Mouse (Mus musculus): ENCODE measurements around the gene Rab13. TPM values are rescaled to one million over a fixed set of nuclear protein-coding genes. Genes with fewer than 3 reads are reported as not detected.

Rab13 gene
- polyA plus RNA-seq, 1 experiment from 2014 or later = 10.2 TPM

DNA sequence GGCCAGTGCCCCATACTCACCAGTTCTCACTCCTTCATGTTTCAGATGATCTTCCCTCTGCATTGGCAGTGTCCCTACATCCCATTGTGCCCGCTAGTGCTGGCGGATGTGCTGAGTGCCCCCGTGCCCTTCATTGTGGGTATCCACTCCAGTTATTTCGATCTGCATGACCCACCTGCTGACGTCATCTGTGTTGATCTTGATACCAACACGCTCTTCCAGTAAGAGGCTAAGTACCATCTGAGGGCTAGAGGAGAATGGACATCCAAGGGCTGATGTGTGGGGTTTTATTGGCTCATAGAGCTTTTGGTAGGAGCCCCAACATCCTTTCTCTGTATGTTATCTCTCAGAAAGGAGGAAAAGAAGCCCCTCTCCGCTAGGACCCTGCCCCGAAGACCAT, 57.3 kb downstream of the Rab13 start:
- ATAC-seq (replicated peaks; ENCODE audit: low FRiP score, low TSS enrichment, low read depth) = no peak
- H3K4me3 ChIP-seq (ENCODE audit: low read depth, low read length) = no peak overlapping the region
- DNase-seq (ENCODE audit: low spot score) = no peak
- no peaks in the 10 kb centered on the region for H3K9me3 ChIP-seq (ENCODE audit: control insufficient read depth, low read length)
- H3K4me1 ChIP-seq (replicated peaks; ENCODE audit: control insufficient read depth, insufficient read depth, low read length) = peaks cover 10% of the 10 kb centered on the region
- no peak overlapping the region for H3K4me2 ChIP-seq (ENCODE audit: low read length)
- 95% methylated on average over 8 of the region's 8 CpGs for WGBS
- no peak overlapping the region for H3K9ac ChIP-seq (ENCODE audit: low read length)
- peaks cover 42% of the 10 kb centered on the region for H3K36me3 ChIP-seq (ENCODE audit: control insufficient read depth, insufficient read depth, low read length)
- no peaks in the 10 kb centered on the region for H3K27me3 ChIP-seq (replicated peaks; ENCODE audit: control insufficient read depth, insufficient read depth, low read length)
- H3K27ac ChIP-seq (ENCODE audit: low read depth) = no peak overlapping the region

DNA sequence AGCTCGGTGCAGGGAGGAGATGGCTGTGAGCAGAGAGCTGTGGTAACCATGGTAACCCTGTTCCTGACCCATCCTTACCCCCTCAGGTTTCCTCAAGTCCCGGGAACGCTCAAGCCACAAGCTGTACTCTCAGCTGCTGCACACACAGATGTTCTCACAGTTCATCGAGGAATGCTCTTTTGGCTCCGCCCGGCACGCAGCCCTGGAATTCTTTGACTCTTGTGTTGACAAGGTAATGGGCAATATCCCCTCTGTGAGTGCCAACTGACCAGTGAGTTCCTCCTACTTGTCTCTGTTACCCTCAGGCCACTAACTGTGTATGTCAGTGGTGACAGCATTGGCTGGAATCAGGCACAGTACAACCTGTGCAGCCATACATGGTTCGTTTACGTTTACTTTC, 58.7 kb downstream of the Rab13 start:
- Histone ChIP-seq H3K4me3 (ENCODE audit: low read depth, low read length) (no peak overlapping the region), H3K9ac (ENCODE audit: low read length) (no peak overlapping the region), H3K27me3 (replicated peaks; ENCODE audit: control insufficient read depth, insufficient read depth, low read length) (no peaks in the 10 kb centered on the region), H3K4me1 (replicated peaks; ENCODE audit: control insufficient read depth, insufficient read depth, low read length) (no peaks in the 10 kb centered on the region; the same call in 1 of the 2 replicates), H3K9me3 (ENCODE audit: control insufficient read depth, low read length) (no peaks in the 10 kb centered on the region), H3K36me3 (ENCODE audit: control insufficient read depth, insufficient read depth, low read length) (peaks cover 49% of the 10 kb centered on the region), H3K4me2 (ENCODE audit: low read length) (no peak overlapping the region), H3K27ac (ENCODE audit: low read depth) (no peak overlapping the region)
- DNase-seq (ENCODE audit: low spot score) = no peak
- ATAC-seq (replicated peaks; ENCODE audit: low FRiP score, low TSS enrichment, low read depth) = no peak
- 60% methylated on average over 9 of the region's 9 CpGs for WGBS

DNA sequence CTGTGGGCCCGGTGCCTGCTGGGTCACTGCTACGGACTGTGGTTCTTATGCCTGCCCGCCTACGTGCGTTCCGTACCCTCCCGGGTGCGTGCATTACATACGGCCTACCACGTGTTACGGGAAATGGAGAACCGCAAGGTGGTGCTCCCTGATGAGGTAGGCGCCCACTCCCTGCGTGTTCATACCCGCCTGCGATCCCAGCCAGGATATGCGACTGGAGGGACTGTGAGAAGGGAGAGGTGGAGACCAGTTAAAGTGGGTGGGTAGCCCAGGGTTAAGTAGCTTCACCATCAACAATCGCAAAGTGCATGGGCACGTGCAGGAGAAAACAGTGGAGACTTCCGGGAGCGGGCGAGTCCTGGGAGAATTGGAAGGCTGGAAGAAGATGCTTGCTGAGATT, 60.4 kb downstream of the Rab13 start:
- no peak overlapping the region for H3K4me2 ChIP-seq (ENCODE audit: low read length)
- H3K4me1 ChIP-seq (replicated peaks; ENCODE audit: control insufficient read depth, insufficient read depth, low read length) = no peaks in the 10 kb centered on the region; the same call in 1 of the 2 replicates
- no peaks in the 10 kb centered on the region for H3K9me3 ChIP-seq (ENCODE audit: control insufficient read depth, low read length)
- no peak overlapping the region for H3K9ac ChIP-seq (ENCODE audit: low read length)
- H3K4me3 ChIP-seq (ENCODE audit: low read depth, low read length) = no peak overlapping the region
- H3K27me3 ChIP-seq (replicated peaks; ENCODE audit: control insufficient read depth, insufficient read depth, low read length) = no peaks in the 10 kb centered on the region
- ATAC-seq (replicated peaks; ENCODE audit: low FRiP score, low TSS enrichment, low read depth) (no peak), DNase-seq (ENCODE audit: low spot score) (no peak)
- H3K36me3 ChIP-seq (ENCODE audit: control insufficient read depth, insufficient read depth, low read length) = peaks cover 60% of the 10 kb centered on the region
- 95% methylated on average over 22 of the region's 22 CpGs for WGBS
- no peak overlapping the region for H3K27ac ChIP-seq (ENCODE audit: low read depth)

DNA sequence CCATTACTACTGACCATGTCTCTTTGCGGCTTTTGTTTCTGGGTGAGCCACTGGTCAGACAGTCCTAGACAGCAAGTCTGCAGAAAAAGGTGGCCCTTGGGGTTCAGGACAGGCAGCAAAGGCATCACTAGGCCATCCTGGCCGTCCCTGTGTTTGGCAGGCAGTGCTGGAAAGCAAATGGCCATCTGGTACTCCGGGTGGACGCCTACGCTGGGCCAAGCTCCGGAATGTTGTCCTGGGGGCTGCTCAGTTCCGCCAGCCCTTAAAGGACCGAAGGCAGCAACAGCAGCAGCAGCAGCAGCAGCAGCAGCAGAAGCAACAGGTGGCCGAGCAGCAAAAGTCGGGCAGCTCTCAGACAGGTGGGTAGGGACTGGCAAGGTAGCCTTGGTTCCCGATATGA, 61.8 kb downstream of the Rab13 start:
- Histone ChIP-seq H3K9ac (ENCODE audit: low read length) (no peak overlapping the region), H3K4me1 (replicated peaks; ENCODE audit: control insufficient read depth, insufficient read depth, low read length) (no peaks in the 10 kb centered on the region; the same call in 1 of the 2 replicates), H3K27ac (ENCODE audit: low read depth) (no peak overlapping the region), H3K9me3 (ENCODE audit: control insufficient read depth, low read length) (no peaks in the 10 kb centered on the region), H3K36me3 (ENCODE audit: control insufficient read depth, insufficient read depth, low read length) (peaks cover 66% of the 10 kb centered on the region), H3K27me3 (replicated peaks; ENCODE audit: control insufficient read depth, insufficient read depth, low read length) (no peaks in the 10 kb centered on the region), H3K4me2 (ENCODE audit: low read length) (no peak overlapping the region), H3K4me3 (ENCODE audit: low read depth, low read length) (no peak overlapping the region)
- ATAC-seq (replicated peaks; ENCODE audit: low FRiP score, low TSS enrichment, low read depth) (no peak), DNase-seq (ENCODE audit: low spot score) (no peak)
- 93% methylated on average over 11 of the region's 11 CpGs for WGBS

Small RNAs within 50 kb of the gene (microRNA-seq; reads per million reads assigned to microRNA genes)
- gene Mir7012 = not detected

Other genes with a start within 250 kb of the Rab13 start
- gene Hax1, start 214.9 kb upstream of the Rab13 start, polyA plus RNA-seq (2014; fragmentation: Nextera tagmentation; extraction: Ambion mirVana) = 121 and 126 TPM in 2 replicates
- gene 4933434E20Rik, start 162.1 kb upstream of the Rab13 start, polyA plus RNA-seq (2014; fragmentation: Nextera tagmentation; extraction: Ambion mirVana) = 166 and 175 TPM in 2 replicates
- gene Ubap2l, start 161.1 kb upstream of the Rab13 start, polyA plus RNA-seq (2014; fragmentation: Nextera tagmentation; extraction: Ambion mirVana) = 214 and 227 TPM in 2 replicates
- 574 and 579 TPM in 2 replicates for gene Tpm3, start 141.0 kb upstream of the Rab13 start, polyA plus RNA-seq (2014; fragmentation: Nextera tagmentation; extraction: Ambion mirVana)
- 0.50 and 0.53 TPM in 2 replicates for gene Nup210l, start 109.6 kb upstream of the Rab13 start, polyA plus RNA-seq (2014; fragmentation: Nextera tagmentation; extraction: Ambion mirVana)
- 2,123 and 2,244 TPM in 2 replicates for gene Rps27, start within 50 bp of the Rab13 start, polyA plus RNA-seq (2014; fragmentation: Nextera tagmentation; extraction: Ambion mirVana)
- 112 and 114 TPM in 2 replicates for gene Jtb, start 17.9 kb downstream of the Rab13 start, polyA plus RNA-seq (2014; fragmentation: Nextera tagmentation; extraction: Ambion mirVana)
- gene Creb3l4, start 29.8 kb downstream of the Rab13 start, polyA plus RNA-seq (2014; fragmentation: Nextera tagmentation; extraction: Ambion mirVana) = 5.8 and 6.9 TPM in 2 replicates
- gene Slc39a1, start 34.5 kb downstream of the Rab13 start, polyA plus RNA-seq (2014; fragmentation: Nextera tagmentation; extraction: Ambion mirVana) = 101 and 104 TPM in 2 replicates
- gene Crtc2, start 40.5 kb downstream of the Rab13 start, polyA plus RNA-seq (2014; fragmentation: Nextera tagmentation; extraction: Ambion mirVana) = 17.3 and 17.5 TPM in 2 replicates
- 3.6 and 4.9 TPM in 2 replicates for gene Dennd4b, start 51.5 kb downstream of the Rab13 start, polyA plus RNA-seq (2014; fragmentation: Nextera tagmentation; extraction: Ambion mirVana)
- gene Gatad2b, start 79.5 kb downstream of the Rab13 start, polyA plus RNA-seq (2014; fragmentation: Nextera tagmentation; extraction: Ambion mirVana) = 15.5 and 16.0 TPM in 2 replicates
- gene Slc27a3, start 176.2 kb downstream of the Rab13 start, polyA plus RNA-seq (2014; fragmentation: Nextera tagmentation; extraction: Ambion mirVana) = 10.2 and 11.0 TPM in 2 replicates
- gene Ints3, start 219.9 kb downstream of the Rab13 start, polyA plus RNA-seq (2014; fragmentation: Nextera tagmentation; extraction: Ambion mirVana) = 31.2 and 31.7 TPM in 2 replicates